Comparison of ENCODE assay signal across 8 mouse cellular contexts in the genomic region with DNA sequence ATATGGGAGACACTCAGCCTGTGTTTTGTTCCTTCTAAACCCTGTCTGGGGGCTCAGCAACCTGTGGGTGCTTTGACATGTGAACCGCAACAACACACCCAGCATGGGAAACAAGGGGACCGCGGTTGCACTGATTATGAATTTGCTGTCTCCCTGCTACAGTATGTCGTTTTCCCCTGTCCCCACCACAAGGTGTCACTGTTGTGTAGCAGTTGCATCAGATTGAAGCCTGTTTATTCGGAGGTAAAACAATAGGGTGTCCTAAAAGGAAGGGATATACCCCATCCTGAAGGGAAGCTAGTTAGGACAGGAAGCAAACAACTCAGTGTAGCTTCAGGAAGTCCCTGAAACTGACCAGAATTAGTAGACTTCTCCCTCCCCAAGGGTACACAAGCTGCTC. TPM values are rescaled to one million over a fixed set of nuclear protein-coding genes. Genes with fewer than 3 reads are reported as not detected.
DNase-seq lines count a peak whose midpoint lies in the region; ATAC-seq and TF ChIP-seq lines count a peak whose summit lies in the region.

No protein-coding gene starts in this region.

- TF ChIP-seq POLR2A in myocyte (IDR thresholded peaks at IDR 0.05; ENCODE audit: insufficient read length, low read depth) = no peak

- peak; percentile 71 for DNase-seq in urinary bladder, postnatal 14 days (ENCODE audit: low spot score)
- DNase-seq in urinary bladder, adult 2 months (ENCODE audit: low spot score) = no peak
- DNase-seq in c-Kit-negative CD71-positive TER-119-positive erythroid progenitor cells, embryonic 14.5 days (ENCODE audit: low read depth, low spot score) = peak; percentile 9
- peak; percentile 73 for DNase-seq in hindlimb bud, embryonic 11.5 days (ENCODE audit: extremely low spot score, low read depth, low spot score)
- DNase-seq in limb, embryonic 10.5 days (ENCODE audit: low spot score) = peak; percentile 80
- peak; percentile 14 to 59 for DNase-seq in thymus, postnatal 10 days (ENCODE audit: low spot score in 2 of 2)

- no peaks in the 10 kb centered on the region for H3K79me2 ChIP-seq in myocyte (ENCODE audit: control insufficient read depth, insufficient read depth)

- no peak overlapping the region for H3K4me3 ChIP-seq in forebrain, embryonic 12.5 days (replicated peaks)
- H3K4me3 ChIP-seq in limb, embryonic 10.5 days = no peak overlapping the region
- no peak overlapping the region for H3K4me3 ChIP-seq in myocyte

- no peak overlapping the region for H3ac ChIP-seq in myocyte (ENCODE audit: control insufficient read depth, insufficient read length)

- H3K4me2 ChIP-seq in forebrain, embryonic 12.5 days = no peak overlapping the region
- H3K4me2 ChIP-seq in myocyte (ENCODE audit: low read depth) = peak overlapping the region; percentile 60

- peak; percentile 18; the same call in 1 of the 2 replicates for ATAC-seq in forebrain, embryonic 12.5 days (ENCODE audit: low FRiP score)

- H3K27ac ChIP-seq in forebrain, embryonic 12.5 days = no peak overlapping the region
- H3K27ac ChIP-seq in limb, embryonic 10.5 days = no peak overlapping the region

- no peaks in the 10 kb centered on the region for H3K9me3 ChIP-seq in forebrain, embryonic 12.5 days
- no peaks in the 10 kb centered on the region for H3K9me3 ChIP-seq in limb, embryonic 10.5 days (replicated peaks)

- no peaks in the 10 kb centered on the region for H3K27me3 ChIP-seq in forebrain, embryonic 12.5 days
- H3K27me3 ChIP-seq in limb, embryonic 10.5 days (ENCODE audit: low read depth, poor library complexity, severe bottlenecking) = 0 out of 2 replicates have a peak, but pooled peaks cover 3% of the 10 kb centered on the region
- H3K27me3 ChIP-seq in myocyte (ENCODE audit: control insufficient read depth, insufficient read depth, insufficient read length) = peaks cover 2% of the 10 kb centered on the region

- peaks cover 7% of the 10 kb centered on the region for H3K4me1 ChIP-seq in forebrain, embryonic 12.5 days
- peaks cover 7% of the 10 kb centered on the region; the same call in 1 of the 2 replicates for H3K4me1 ChIP-seq in limb, embryonic 10.5 days

- H3K9ac ChIP-seq in forebrain, embryonic 12.5 days = no peak overlapping the region

- H3K36me3 ChIP-seq in forebrain, embryonic 12.5 days (replicated peaks) = 0 out of 2 replicates have a peak, but pooled peaks cover 2% of the 10 kb centered on the region
- H3K36me3 ChIP-seq in limb, embryonic 10.5 days = no peaks in the 10 kb centered on the region
- peaks cover 6% of the 10 kb centered on the region for H3K36me3 ChIP-seq in myocyte (ENCODE audit: control insufficient read depth, insufficient read depth)

- WGBS in forebrain, embryonic 12.5 days = 29% methylated on average over 5 of the region's 5 CpGs
- WGBS in limb, embryonic 10.5 days = 36% methylated on average over 5 of the region's 5 CpGs

TF ChIP-seq in myocyte, 11 proteins besides CTCF, POLR2A, EP300 and RAD21:
- TF ChIP-seq REST (IDR thresholded peaks at IDR 0.05; ENCODE audit: insufficient read depth, insufficient read length) (no peak), SRF (IDR thresholded peaks at IDR 0.05; ENCODE audit: control insufficient read depth, insufficient read length, low read depth) (no peak), CEBPB (IDR thresholded peaks at IDR 0.05; ENCODE audit: insufficient read depth, poor library complexity, severe bottlenecking) (no peak), TCF3 (IDR thresholded peaks at IDR 0.05; ENCODE audit: insufficient read length, low read depth) (no peak), POLR2AphosphoS2 (IDR thresholded peaks at IDR 0.05; ENCODE audit: insufficient read length, low read depth) (no peak), MYOG (IDR thresholded peaks at IDR 0.05; ENCODE audit: control insufficient read depth in 1 of 3, insufficient read depth in 1 of 3, insufficient read length in 2 of 3, low read depth in 2 of 3) (no peak)

RNA-seq across cellular contexts. Expression of gene Cck, which starts 16.0 kb away (rescaled TPM):
- polyA plus RNA-seq in urinary bladder, adult 2 months (2012; rRNA removed) = 45.3 and 46.2 TPM in 2 replicates
- 7.3 and 13.5 TPM in 2 replicates for polyA plus RNA-seq in forebrain, embryonic 12.5 days (2016; fragmentation: Nextera tagmentation; extraction: Ambion mirVana)
- 0.68 and 0.86 TPM in 2 replicates for polyA plus RNA-seq in limb, embryonic 10.5 days (2016; fragmentation: Nextera tagmentation; extraction: Ambion mirVana)
- polyA plus RNA-seq in myocyte (2012; fragmentation: generic; extraction: Trizol) = 0.10 TPM
